Mouse (Mus musculus): ENCODE measurements around the gene Fopnl. TPM values are rescaled to one million over a fixed set of nuclear protein-coding genes. Genes with fewer than 3 reads are reported as not detected.

Fopnl gene
- total RNA-seq, 2 experiments from 2014 or later = 35.0 to 65.4 TPM

DNA sequence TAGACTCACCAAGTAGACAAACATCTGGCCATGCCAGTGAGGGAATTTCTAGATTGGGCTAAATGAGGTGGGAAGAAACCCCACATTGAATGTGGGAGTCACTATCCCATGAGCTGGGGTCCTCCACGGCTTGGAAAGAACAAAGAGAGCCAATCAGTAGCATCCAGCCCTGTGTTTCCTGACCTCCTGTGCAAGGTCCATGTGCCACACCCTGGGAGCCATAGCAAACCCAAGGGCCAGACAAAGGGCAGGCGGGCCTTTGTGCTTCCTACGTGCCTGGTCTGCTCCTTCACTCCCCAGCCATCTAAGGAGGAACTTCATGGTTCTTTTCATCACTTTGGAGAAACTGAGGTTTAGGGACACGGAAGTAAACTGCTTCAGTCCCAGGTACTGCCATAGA, 64.3 kb downstream of the Fopnl start:
- no peak for ATAC-seq (replicated peaks; ENCODE audit: poor library complexity)

DNA sequence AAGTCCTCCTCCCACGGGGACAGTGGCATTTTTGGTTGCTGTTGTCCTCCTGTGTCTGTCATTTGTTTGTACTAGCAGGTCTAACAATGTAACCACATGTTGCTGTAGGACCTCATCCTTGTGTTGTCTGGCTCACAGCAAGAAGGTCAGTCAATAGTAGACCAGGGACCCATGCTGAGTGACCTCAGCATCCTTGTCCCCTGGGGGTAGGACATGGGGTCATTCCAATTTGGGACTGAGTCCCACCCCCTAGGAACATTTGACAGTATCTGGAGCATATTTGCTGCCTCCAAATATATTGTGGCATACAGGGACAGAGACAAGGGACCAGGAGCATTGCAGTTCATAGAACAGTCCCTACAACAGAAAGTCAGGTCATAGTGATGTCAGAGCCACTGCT, 67.3 kb downstream of the Fopnl start:
- no peak for ATAC-seq (replicated peaks; ENCODE audit: poor library complexity)

Other genes starting within 250 kb of the Fopnl start
- gene Nde1, start 154.1 kb downstream of the Fopnl start, total RNA-seq (2015) = 38.3 and 40.9 TPM in 2 replicates
- gene Nde1, start 154.1 kb downstream of the Fopnl start, total RNA-seq (2017) = 63.6 and 71.7 TPM in 2 replicates
- gene Marf1, start 154.1 kb downstream of the Fopnl start, total RNA-seq (2015) = 32.7 and 35.1 TPM in 2 replicates
- gene Marf1, start 154.1 kb downstream of the Fopnl start, total RNA-seq (2017) = 19.4 and 26.5 TPM in 2 replicates
- gene Myh11, start 26.0 kb downstream of the Fopnl start, total RNA-seq (2015) = not detected in 2 replicates
- gene Myh11, start 26.0 kb downstream of the Fopnl start, total RNA-seq (2017) = 0.04 and 0.07 TPM in 2 replicates
- gene Abcc1, start 44.2 kb upstream of the Fopnl start, total RNA-seq (2015) = 25.9 and 30.6 TPM in 2 replicates
- 28.8 and 35.6 TPM in 2 replicates for gene Abcc1, start 44.2 kb upstream of the Fopnl start, total RNA-seq (2017)
- not detected in 2 replicates for gene A630010A05Rik, start 244.9 kb upstream of the Fopnl start, total RNA-seq (2015)
- gene A630010A05Rik, start 244.9 kb upstream of the Fopnl start, total RNA-seq (2017) = not detected in 2 replicates

Data from megakaryocyte progenitor cell, adult 5-6 weeks (primary cell).